Mouse (Mus musculus): ENCODE results near the gene H2afx.

DNA sequence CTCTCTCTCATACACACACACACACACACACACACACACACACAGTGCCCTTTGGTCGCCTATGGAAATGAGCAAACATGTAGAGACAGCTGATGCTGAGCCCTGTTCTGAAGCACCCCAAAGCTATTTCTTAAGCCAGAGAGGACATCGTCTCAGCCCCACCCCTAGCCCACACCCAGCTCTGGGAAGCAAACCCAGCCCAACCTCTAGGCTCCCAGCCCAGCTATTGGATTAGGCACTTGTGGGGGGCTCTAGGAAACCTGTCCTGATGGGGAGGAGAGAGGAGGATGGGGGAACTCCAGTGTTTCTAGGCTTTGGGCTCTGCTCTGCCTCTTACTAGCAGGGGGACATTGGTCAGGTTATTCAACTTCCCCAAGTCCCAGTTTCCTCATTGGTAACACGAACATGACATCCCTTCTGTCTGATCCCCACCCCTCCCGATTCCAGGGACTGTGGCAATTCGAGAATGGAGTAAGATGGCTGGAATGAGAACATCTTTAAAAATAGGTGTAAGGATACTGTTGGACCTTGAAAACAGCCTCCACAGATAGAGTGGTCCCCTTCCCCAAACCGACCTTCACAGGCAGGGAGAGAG lies 48.1 kb upstream of the H2afx start:
- no peak for TF ChIP-seq EP300 (IDR thresholded peaks at IDR 0.05; ENCODE audit: low read depth)
- TF ChIP-seq CTCF (IDR thresholded peaks at IDR 0.05; ENCODE audit: low read depth) = no peak

Data from liver, postnatal 0 days (tissue).